Mouse (Mus musculus) thymus, adult 2 months (tissue): ENCODE data around the gene Serpina6. TPM values are rescaled to one million over a fixed set of nuclear protein-coding genes. Genes with fewer than 3 reads are reported as not detected.
"Not testable (repeated sequence)": the region's sequence is repeated elsewhere in the genome, so short reads cannot be mapped to it uniquely, and the experiment has no call there.

ENCODE experiments used
- DNase-seq: peaks from one replicate; pipeline ENCODE4 v3.0.0; 2021
- H3K27ac ChIP-seq: fragments of 200-500 bp; 2 replicates; pipeline ENCODE4 v1.5.1; 2012; ENCODE audit warnings: low read length, control low read depth; ENCODE audit not compliant: control insufficient read depth, insufficient read depth
- H3K27me3 ChIP-seq: fragments of 200-500 bp; 2 replicates; pipeline ENCODE4 v1.6.1; 2012; ENCODE audit warnings: mild to moderate bottlenecking, low read length, moderate library complexity, mixed read lengths; ENCODE audit not compliant: control insufficient read depth, insufficient read depth
- H3K36me3 ChIP-seq: fragments of 200-500 bp; 2 replicates; pipeline ENCODE4 v1.6.1; 2012; ENCODE audit warnings: mild to moderate bottlenecking, low read length, moderate library complexity; ENCODE audit not compliant: control insufficient read depth, insufficient read depth
- H3K4me1 ChIP-seq: fragments of 200-500 bp; replicated peaks from 2 replicates; pipeline ENCODE4 v1.6.1; 2012; ENCODE audit warnings: low read length; ENCODE audit not compliant: control insufficient read depth, insufficient read depth
- H3K4me3 ChIP-seq: fragments of 200-500 bp; 2 replicates; pipeline ENCODE4 v1.5.1; 2012; ENCODE audit warnings: mild to moderate bottlenecking, low read length, control low read depth, moderate library complexity; ENCODE audit not compliant: control insufficient read depth, insufficient read depth
- CTCF ChIP-seq: fragments of 200-500 bp; IDR thresholded peaks from 2 replicates; pipeline ENCODE4 v1.5.1; 2012; ENCODE audit warnings: mild to moderate bottlenecking, control low read depth, low read length, moderate library complexity, borderline replicate concordance; ENCODE audit not compliant: control insufficient read depth, poor library complexity, insufficient read depth; ENCODE audit errors: extremely low read depth
- POLR2A ChIP-seq: fragments of 200-500 bp; IDR thresholded peaks from 2 replicates; pipeline ENCODE4 v1.6.1; 2012; ENCODE audit warnings: mild to moderate bottlenecking, low read length, control low read depth, moderate library complexity; ENCODE audit not compliant: control insufficient read depth, poor library complexity, insufficient read depth; ENCODE audit errors: extremely low read depth
- WGBS: fragments of 180-500 bp; shearing (Covaris S2); methylation state at CpG from one replicate; pipeline ENCODE4 v1.1.7; 2018; 5-methylcytosine and 5-hydroxymethylcytosine counted together
- polyA plus RNA-seq: library from polyadenylated mRNA; depleted of rRNA; stranded (reverse); fragments of >200 nt; gene quantifications from 2 replicates; pipeline ENCODE4 v1.2.3, GENCODE M21; 2012

The Serpina6 gene
- polyA plus RNA-seq, 1 experiment, result not detected

GRCm38 (mm10) chr12:103687021-103687420 lies 30.0 kb upstream of the Serpina6 start:
- Histone ChIP-seq H3K27me3 (no peaks in the 10 kb centered on the region), H3K4me3 (no peak overlapping the region), H3K4me1 (no peaks in the 10 kb centered on the region), H3K36me3 (no peaks in the 10 kb centered on the region), H3K27ac (no peak overlapping the region)
- DNase-seq, result no peak
- WGBS, result 84% methylated on average over 7 of the region's 7 CpGs
- TF ChIP-seq CTCF (no peak), POLR2A (no peak)

GRCm38 (mm10) chr12:103686050-103686449 lies 29.0 kb upstream of the Serpina6 start:
- 81% methylated on average over 3 of the region's 3 CpGs for WGBS
- DNase-seq, result no peak
- H3K27me3 ChIP-seq, result no peaks in the 10 kb centered on the region
- no peak overlapping the region for H3K4me3 ChIP-seq
- no peak overlapping the region for H3K27ac ChIP-seq
- TF ChIP-seq CTCF (no peak), POLR2A (no peak)
- H3K36me3 ChIP-seq, result no peaks in the 10 kb centered on the region
- H3K4me1 ChIP-seq, result no peaks in the 10 kb centered on the region

GRCm38 (mm10) chr12:103685386-103685785 lies 28.4 kb upstream of the Serpina6 start:
- Histone ChIP-seq H3K27ac (no peak overlapping the region), H3K36me3 (no peaks in the 10 kb centered on the region), H3K4me1 (no peaks in the 10 kb centered on the region), H3K4me3 (no peak overlapping the region), H3K27me3 (no peaks in the 10 kb centered on the region)
- TF ChIP-seq POLR2A, result no peak
- TF ChIP-seq CTCF, result no peak
- WGBS, result 71% methylated on average over 3 of the region's 3 CpGs
- DNase-seq, result no peak

GRCm38 (mm10) chr12:103683775-103684174 lies 26.8 kb upstream of the Serpina6 start:
- Histone ChIP-seq H3K4me3 (no peak overlapping the region), H3K4me1 (no peaks in the 10 kb centered on the region), H3K36me3 (no peaks in the 10 kb centered on the region), H3K27me3 (no peaks in the 10 kb centered on the region), H3K27ac (no peak overlapping the region)
- DNase-seq, result no peak
- 57% methylated on average over 4 of the region's 4 CpGs for WGBS
- no peak for TF ChIP-seq CTCF
- TF ChIP-seq POLR2A, result no peak

- Histone ChIP-seq H3K4me3 (no peak overlapping the region), H3K27me3 (no peaks in the 10 kb centered on the region), H3K27ac (no peak overlapping the region), H3K36me3 (no peaks in the 10 kb centered on the region), H3K4me1 (no peaks in the 10 kb centered on the region)
- DNase-seq, result no peak
- no peak for TF ChIP-seq CTCF
- TF ChIP-seq POLR2A, result no peak
- 77% methylated on average over 2 of the region's 2 CpGs for WGBS
Observed at GRCm38 (mm10) chr12:103681739-103682138, 24.7 kb upstream of the Serpina6 start.

- 88% methylated on average over 2 of the region's 2 CpGs for WGBS
- Histone ChIP-seq H3K4me3 (no peak overlapping the region), H3K27me3 (no peaks in the 10 kb centered on the region), H3K27ac (no peak overlapping the region), H3K4me1 (no peaks in the 10 kb centered on the region), H3K36me3 (no peaks in the 10 kb centered on the region)
- no peak for DNase-seq
- no peak for TF ChIP-seq POLR2A
- TF ChIP-seq CTCF, result no peak
Observed at GRCm38 (mm10) chr12:103681169-103681568, 24.2 kb upstream of the Serpina6 start.

GRCm38 (mm10) chr12:103679853-103680252 lies 22.8 kb upstream of the Serpina6 start:
- H3K27ac ChIP-seq, H3K36me3 ChIP-seq, H3K27me3 ChIP-seq, DNase-seq, H3K4me1 ChIP-seq, H3K4me3 ChIP-seq: not testable (repeated sequence)
- 100% methylated on average over 1 of the region's 1 CpGs for WGBS
